Mouse (Mus musculus): Measurements from ENCODE around the gene Vldlr.

The Vldlr gene

DNA sequence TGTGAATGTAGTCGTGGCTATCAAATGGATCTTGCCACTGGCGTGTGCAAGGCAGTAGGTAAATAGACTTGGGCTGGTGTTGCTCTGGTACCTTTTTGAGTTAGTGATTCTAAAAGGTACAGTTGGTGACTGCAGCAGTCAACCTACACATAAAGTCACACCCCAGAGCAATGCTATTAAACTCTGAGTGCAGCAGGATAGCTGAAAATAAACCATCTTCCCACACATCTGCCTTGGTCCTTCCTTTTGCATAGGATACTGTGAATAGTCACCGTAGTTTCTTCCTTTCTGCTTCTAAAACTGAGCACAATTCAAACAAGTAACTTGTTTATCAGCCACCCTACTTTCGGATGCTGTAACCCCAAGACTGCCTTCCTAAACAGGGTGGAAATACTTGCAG, 23.6 kb downstream of the Vldlr start:
- no peak for DNase-seq (ENCODE audit: low spot score)

DNA sequence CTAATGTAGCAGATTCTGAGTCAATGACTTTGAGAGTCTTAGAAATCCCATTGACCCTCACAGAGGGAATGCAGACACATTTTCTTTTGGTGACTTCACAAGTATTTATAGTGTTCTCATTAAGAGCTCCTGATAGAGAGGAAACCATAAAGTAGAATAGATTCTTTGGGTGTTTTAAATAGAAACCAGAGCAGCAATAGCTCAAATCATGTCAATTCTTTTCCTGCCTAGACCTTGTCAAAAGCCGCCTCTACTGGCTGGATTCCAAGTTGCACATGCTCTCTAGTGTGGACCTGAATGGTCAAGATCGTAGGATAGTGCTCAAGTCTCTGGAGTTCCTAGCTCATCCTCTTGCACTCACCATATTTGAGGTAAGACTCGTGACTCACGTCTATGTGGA, 27.2 kb downstream of the Vldlr start:
- no peak for DNase-seq (ENCODE audit: low spot score)

GRCm38 (mm10) chr19:27254756-27255155, 38.5 kb downstream of the Vldlr start:
- no peak for DNase-seq (ENCODE audit: low spot score)

DNA sequence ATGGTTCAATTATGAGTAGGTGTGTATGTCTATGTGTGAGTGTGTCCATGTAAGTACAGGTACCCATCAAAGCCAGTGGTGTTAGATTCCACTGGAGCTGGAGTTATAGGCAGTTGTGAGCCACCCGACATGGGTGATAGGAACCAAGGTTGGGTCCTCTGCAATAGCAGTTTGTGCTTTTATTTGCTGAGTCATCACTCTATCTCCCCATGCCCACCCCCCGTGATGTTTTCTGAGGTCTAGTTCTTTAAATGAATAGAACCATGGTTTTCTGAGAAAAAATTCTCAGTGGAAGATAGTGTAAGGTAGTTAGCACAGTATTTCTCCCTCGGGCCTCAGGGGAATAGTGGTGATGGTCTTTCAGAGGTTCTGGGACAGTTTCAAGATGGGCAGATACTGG, 39.4 kb downstream of the Vldlr start:
- no peak for DNase-seq (ENCODE audit: low spot score)

GRCm38 (mm10) chr19:27260102-27260501, 43.8 kb downstream of the Vldlr start:
- no peak for DNase-seq (ENCODE audit: low spot score)

GRCm38 (mm10) chr19:27260621-27261278, 44.5 kb downstream of the Vldlr start:
- DNase-seq (ENCODE audit: low spot score) = no peak

DNA sequence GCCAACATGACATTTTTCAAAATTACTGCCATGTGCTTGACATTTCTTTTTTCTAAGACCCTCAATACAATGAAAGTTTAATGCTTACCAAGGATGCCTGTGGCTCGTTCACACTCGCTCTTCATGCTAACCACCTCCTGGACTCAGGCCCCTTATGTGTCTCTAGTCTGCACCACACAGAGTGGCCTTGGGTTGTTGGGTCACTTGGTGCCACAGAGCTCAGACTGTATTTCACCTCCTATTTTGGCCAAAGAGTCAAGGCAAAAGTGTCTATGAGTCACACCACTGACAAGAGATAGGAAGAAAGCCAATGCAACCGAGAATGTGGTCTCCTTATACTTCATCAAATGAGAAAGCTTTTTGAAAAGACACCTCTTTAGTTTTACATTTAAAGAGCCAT, 45.9 kb downstream of the Vldlr start:
- no peak for DNase-seq (ENCODE audit: low spot score)

- DNase-seq (ENCODE audit: low spot score) = no peak
These were observed 57.1 kb downstream of the Vldlr start for GRCm38 (mm10) chr19:27273385-27273784.

- DNase-seq (ENCODE audit: low spot score) = no peak
These were observed 58.1 kb downstream of the Vldlr start for GRCm38 (mm10) chr19:27274382-27274781.

DNA sequence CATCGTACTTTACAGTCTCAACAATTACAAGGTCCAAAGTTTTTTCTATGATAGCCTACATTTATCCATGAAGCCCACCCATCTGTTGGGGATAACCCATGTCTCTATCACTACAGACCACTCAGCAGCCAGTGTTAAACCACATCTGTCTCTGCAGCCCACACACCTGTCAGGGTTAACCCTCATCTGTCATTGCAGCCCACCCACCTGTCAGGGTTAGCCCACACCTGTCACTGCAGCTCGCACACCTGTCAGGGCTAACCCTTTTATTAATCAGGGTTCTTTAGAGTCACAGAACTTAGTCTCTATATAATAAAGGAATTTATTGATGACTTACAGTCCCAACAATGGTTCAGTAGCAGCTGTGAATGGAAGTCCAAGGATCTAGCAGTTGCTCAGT, 62.9 kb downstream of the Vldlr start:
- DNase-seq (ENCODE audit: low spot score) = no peak
